Mouse (Mus musculus) brain, embryonic 14.5 days (tissue): ENCODE results near the gene Irf4.

Source experiments
- CTCF ChIP-seq: fragments of 200-500 bp; IDR thresholded peaks from 2 replicates; pipeline ENCODE4 v1.5.1; 2012; ENCODE audit warnings: inconsistent platforms, mild to moderate bottlenecking, moderate library complexity, borderline replicate concordance; ENCODE audit not compliant: insufficient read depth, insufficient read length; ENCODE audit errors: extremely low read depth
- POLR2A ChIP-seq: fragments of 200-500 bp; IDR thresholded peaks from 2 replicates; pipeline ENCODE4 v1.6.1; 2012; ENCODE audit warnings: mild to moderate bottlenecking, inconsistent platforms, borderline replicate concordance; ENCODE audit not compliant: poor library complexity, insufficient read depth, insufficient read length, severe bottlenecking; ENCODE audit errors: extremely low read depth

- TF ChIP-seq POLR2A: no peak
- TF ChIP-seq CTCF: no peak
Measured at GRCm38 (mm10) chr13:30760374-30761090, 11.5 kb downstream of the Irf4 start.
